Mouse (Mus musculus) heart, adult 2 months (tissue): ENCODE measurements at regions not wholly inside any gene's neighbourhood (a gene's known extent, or its start where the extent isn't known, plus 50 kb on each side); places are given as distances from the start of the nearest gene placed in this dataset.

ENCODE experiments used
- CTCF ChIP-seq: fragments of 200-600 bp; IDR thresholded peaks from 2 replicates; pipeline ENCODE4 v1.8.1; 2022; ENCODE audit warnings: antibody characterized with exemption, mild to moderate bottlenecking, moderate library complexity
- EP300 ChIP-seq: fragments of 200-500 bp; IDR thresholded peaks from 2 replicates; pipeline ENCODE4 v1.6.1; 2011; ENCODE audit warnings: low read depth, low read length, control low read depth; ENCODE audit not compliant: insufficient read depth
- POLR2A ChIP-seq: fragments of 200-500 bp; IDR thresholded peaks from 2 replicates; pipeline ENCODE4 v1.6.1; 2011; ENCODE audit warnings: mild to moderate bottlenecking, low read depth, low read length, control low read depth; ENCODE audit not compliant: insufficient read depth

GRCm38 (mm10) chr16:50509529-50509895 lies 77.3 kb upstream of the Bbx start:
- TF ChIP-seq CTCF: no peak
- TF ChIP-seq POLR2A: no peak
- no peak for TF ChIP-seq EP300
